Mouse (Mus musculus) thymus, postnatal 0 days (tissue): ENCODE data around the gene Esyt2. TPM values are rescaled to one million over a fixed set of nuclear protein-coding genes. Genes with fewer than 3 reads are reported as not detected.

Experiments used
- DNase-seq: peaks from one replicate; pipeline ENCODE4 v3.0.0-alpha.2; 2015; ENCODE audit warnings: low spot score
- polyA plus RNA-seq: library from polyadenylated mRNA; unstranded; fragments of >200 nt; fragmentation: Nextera tagmentation; extraction: Ambion mirVana; gene quantifications from 2 replicates; pipeline ENCODE4 v1.2.1, GENCODE M21; 2015

Gene Esyt2
- polyA plus RNA-seq, 1 experiment from 2014 or later: 23.6 TPM

DNA sequence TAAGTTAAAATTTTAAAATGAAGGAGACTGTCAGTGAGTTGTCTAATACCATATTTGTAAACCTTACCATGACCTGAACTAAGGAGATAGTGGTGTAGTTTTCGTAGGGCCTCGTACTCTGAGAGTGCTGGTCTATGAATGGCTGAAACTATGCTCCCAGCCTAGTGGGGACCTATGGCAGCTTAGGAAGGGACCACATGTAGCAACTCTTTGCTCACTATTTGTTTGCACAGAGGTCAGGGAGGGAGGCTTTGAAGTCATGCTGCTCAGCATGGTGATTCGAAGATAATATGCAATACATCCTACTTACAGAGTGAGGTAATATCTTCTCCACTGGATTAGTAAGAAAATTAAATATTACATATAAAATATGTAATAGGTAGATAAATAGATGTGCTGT, 73.7 kb downstream of the Esyt2 start:
- DNase-seq: no peak

DNA sequence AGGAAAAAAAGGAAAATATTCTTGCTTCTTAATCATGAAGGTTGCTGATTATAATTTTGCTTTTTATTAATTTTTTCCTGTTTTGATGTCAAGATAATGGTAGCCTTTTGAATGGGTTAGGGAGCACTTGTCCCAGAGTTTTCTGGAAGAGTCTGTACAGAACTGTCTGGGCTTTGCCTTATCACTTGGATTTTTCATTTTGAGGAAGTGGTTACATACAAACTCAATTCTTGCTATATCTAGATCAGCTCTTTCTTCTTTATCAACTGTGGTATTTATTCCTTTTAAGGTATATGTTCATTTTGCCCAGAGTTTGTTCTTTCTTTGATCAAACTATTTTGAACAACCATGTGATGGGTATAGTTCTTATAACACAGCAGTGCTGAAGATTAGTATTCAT, 81.1 kb downstream of the Esyt2 start:
- DNase-seq: no peak

DNA sequence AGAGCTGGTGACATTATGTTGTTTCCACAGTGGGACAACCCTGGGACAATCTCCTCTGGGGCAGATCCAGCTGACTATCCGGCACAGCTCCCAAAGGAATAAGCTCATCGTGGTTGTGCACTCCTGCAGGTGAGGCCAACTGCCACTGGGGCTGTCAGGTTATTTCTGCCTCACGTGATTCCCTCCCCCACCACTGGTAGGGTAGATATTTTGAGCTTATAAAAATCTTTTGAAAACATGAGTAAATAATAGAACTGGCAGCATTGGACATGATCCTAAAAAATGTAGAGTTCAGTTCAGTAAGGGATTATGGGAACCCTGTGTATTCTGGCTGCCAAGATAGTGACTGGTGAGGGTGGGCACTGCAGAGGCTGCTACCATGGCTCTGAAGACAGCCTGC, 85.9 kb downstream of the Esyt2 start:
- no peak for DNase-seq

DNA sequence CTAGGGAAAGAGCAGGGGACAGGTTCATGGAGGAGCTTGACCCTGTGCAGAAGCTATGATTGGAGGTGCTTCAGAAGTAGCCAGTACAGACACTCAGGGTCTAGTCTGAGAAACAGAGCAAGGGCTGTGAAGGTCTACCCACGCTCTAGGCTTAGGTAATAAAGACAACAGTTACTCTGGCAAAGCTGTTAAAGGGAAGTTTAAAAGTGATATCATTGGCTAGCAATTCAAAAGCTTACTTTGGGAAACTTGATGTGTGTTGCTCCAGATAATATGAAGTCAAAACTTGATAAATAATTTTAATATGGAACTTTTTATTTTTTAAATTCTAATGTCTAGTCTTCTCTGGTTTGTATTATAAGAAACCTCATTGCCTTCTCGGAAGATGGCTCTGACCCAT, 86.3 kb downstream of the Esyt2 start:
- no peak for DNase-seq

DNA sequence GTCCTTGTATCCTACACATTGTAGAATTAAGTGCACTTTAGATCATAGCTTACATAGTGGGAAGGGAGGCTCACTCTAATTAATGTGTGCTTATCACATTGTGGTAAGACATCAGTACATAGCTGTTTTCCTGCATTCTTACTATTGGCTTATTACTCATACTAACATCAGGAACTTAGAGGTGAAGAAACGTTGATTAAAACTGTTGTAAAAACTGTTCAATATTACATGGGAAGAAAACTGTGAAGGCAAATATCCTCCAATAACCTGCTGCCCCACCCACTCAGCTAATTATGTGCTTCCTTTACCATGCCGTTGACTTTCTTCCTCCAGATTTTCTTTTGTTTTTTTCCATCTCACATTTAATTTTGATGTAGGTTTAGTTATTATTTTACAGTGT, 87.9 kb downstream of the Esyt2 start:
- no peak for DNase-seq

DNA sequence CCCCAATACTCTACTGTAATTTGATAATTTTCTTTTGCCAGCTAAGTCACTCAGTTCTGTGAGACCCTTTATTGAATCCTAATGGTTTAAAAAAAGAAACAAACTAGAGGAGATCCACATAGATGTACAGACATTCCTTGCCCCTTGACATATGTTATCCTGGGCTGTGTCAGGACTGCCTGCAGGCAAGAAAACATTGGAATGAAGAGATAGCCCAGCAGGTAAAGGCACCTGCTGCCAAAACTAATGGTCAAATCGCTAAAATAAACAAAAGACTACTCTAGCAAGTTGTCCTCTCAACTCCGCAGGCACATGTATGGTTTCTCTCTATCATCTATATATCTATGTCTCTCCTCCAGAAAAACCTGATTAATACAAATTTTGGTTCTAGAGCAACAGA, 102.1 kb downstream of the Esyt2 start:
- DNase-seq: no peak

DNA sequence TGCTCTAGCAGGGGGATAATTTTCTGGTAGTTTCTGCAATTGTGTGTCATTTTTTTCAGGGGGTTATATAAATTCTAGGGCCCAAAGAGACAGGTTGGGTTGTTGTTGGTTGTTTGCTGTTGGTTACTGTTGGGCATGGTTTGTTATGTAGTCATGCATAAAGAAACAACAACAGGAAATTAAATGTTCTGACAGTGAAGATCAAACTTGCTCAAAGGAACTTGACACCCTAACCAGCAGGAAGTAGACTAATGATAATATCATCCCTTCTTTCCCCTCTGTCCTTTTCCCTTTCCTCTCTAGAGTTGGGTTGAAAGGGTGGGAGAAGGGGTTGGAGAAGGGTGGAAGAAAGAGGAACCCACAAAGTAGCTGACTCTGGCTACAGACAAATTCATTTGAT, 103.0 kb downstream of the Esyt2 start:
- no peak for DNase-seq

DNA sequence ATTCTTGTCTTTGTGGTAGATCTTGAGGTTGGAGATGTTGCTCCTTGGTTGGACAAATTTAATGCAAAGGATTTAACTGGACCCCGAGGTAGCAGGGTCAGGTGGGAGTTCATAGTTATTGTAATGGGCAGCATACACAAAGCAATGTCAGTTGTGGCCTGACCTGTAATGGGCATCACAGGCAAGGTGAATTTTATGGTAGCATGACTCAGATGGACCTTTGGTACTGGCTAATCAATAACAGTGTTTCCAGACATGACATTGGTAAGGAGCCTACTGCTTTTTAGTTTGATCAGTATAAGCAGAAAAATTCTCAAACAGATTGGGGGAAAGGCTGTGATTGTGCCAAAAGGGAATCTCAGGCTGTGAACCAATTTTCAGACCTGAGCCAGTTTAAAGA, 105.8 kb downstream of the Esyt2 start:
- DNase-seq: no peak

DNA sequence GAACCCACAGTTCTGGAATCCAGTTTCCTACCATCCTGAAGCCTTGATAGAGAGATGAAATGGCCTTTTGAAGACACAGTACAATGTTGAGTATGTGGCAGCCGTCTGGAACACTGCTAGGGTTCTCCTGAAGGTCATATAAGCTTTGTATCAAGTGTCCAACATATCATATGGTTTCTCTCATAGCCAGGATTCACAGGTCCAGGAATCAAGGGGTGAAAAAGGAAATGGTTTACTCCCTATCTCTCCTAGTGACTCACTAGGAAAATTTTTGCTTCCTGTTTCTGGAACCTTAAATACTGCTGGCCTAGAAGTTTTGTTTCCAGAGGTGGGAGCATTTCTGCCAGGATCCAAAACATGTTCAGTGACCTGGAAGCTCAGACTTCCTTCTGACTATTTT, 108.9 kb downstream of the Esyt2 start:
- no peak for DNase-seq

DNA sequence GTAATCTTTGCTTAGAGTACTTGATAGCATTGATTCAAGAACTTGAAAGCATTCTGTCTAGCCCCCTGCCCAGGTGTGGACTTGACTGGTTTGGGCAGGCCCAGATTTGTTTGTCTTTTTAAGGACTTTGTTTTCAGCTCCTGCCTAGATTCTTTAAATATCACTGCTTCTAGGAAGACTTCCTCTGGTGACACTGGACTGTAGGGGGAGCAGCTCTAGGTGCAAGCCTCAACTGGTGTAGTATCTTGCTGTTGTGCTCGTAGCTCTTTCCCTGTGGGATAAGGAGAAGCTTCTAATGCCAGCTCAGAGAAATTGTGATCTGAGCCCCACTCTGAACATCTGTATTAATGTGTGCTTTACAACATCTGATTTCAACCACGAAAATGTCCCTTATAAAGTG, 113.3 kb downstream of the Esyt2 start:
- no peak for DNase-seq

DNA sequence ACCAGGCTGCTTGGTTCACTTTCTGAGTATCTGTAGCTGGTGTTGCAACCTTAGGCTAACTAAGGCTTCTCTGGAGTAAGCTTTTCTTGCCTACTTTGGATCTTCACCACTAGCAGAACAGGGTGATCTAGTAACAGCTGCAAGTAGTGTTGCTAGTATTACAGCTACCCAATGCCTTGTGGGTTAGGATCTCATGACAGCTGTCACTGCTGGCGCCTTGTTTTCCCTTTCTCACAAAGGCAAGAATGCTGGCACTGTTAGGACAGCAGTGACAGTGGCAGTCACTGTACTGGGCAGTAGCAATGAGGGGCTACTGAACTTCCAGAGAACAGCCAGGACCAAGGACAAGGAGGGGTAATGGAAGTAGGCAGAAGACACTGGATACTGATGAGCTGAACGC, 114.3 kb downstream of the Esyt2 start:
- no peak for DNase-seq

DNA sequence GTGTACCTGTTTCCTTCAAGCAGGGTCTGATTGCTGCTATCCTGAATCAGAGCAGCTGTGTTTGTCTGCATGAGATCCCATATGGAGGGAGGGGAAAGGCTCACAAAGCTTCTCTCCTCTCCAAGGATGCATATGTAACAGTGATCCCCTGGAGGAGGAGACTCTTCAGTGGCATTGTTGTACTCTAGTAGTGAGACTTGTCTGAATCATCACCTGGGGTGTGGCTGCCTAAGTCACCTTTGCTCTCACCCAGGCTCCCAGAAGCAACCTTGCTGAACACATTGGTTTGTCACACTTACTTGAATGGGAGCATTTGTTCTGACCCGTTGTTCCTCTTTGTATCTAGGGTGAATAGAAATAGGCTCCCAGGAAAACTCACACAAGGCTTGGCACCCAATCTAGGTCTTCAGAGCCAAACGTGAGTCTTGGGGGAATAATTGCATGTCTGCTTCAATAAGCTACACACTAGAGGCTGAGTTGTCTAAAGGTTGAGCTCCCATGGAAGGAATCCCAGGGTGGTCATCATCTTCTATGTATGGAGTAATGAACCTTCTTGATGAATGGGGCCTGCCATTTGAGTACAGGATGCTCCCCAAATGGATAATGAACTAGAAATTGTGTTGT, 115.2 kb downstream of the Esyt2 start:
- DNase-seq: no peak

DNA sequence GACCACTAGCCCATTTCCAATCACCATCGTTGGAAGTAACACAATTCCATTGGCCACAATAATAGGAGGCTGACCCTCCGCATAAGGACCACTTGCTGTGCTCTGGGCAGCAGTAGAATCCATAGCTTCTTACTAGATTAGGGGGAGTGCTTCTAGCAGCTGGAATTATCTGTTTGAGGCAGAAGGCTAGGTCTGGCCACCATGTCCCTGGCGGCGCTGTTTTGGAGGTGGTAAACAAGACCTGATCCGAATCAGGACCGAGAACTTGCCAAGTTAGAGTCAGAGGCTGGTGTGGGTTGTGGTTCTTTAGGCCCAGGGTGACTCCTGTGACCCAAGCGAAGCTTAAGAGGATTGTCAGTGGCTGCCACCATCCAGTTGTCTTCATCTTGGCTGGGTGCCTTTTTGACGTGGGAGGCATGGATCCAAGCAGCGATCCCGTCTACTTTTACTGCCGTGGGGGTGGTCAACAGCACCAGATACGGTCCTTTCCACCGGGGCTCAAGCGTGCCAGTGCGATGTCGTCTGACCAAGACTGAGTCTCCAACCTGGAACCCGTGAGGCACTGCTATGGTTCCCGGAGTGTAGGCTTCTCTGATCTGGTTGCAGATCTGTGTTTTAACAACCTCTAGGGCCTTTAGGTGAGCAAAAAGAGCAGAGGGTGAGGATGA, 123.2 kb downstream of the Esyt2 start:
- DNase-seq: no peak

DNA sequence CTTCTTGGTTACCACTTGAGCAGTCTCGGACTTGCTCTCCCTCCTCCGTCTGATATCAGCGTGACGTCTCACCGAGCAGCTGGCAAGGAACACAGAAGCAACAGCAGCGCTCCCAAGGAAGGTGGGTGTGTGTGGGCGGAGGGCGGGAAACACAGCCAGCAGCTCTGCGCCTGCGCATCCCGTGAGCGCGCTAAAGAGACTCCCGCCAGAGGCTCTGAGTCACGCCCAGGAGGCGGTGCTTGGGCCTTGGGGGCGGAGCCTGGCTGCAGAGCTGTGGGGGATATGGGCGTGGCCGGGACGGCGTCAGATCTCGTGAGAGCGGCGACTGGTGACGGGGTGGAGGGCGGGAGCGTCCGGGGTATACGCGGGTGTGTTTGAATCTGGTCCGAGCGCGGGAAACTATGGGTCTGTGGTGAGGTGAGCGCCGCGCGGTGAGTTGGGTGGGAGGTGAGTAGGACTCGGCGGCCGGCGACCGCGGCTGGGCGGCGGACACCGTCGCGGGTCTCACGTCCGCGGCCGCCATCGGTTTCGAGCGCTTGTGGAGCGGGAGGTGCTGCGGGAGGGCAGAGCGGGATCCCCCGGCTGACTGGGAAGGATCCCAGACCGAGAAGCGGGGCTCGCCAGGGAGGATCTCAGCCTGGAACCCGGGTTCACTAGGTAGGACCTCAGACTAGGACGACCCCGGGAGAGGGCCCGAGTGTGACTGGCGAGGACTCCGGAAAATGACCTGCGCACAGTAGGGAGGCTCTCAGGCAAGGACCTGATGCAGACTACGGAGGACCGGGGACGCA, 124.2 kb downstream of the Esyt2 start, which contains the start of gene Ncapg2:
Gene Ncapg2, plus strand, starts transcription at position 358 of the 791 bp plus-strand sequence.
- DNase-seq: peak; percentile 100

DNA sequence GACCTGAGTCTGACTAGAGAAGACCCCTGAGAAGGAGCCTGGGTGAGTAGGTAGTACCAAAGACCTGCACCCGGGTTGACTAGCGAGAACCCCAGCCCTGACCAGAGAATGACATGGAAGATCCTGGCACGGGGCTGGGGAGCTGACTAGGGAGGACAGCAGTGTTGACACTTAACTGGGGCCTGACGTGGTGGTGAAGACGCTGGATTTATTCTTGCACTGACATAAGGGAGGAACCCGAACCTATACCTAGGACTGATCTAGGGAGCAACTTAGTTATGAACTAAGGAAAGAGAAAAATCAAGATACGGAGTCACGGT, 124.8 kb downstream of the Esyt2 start:
- DNase-seq: no peak

DNA sequence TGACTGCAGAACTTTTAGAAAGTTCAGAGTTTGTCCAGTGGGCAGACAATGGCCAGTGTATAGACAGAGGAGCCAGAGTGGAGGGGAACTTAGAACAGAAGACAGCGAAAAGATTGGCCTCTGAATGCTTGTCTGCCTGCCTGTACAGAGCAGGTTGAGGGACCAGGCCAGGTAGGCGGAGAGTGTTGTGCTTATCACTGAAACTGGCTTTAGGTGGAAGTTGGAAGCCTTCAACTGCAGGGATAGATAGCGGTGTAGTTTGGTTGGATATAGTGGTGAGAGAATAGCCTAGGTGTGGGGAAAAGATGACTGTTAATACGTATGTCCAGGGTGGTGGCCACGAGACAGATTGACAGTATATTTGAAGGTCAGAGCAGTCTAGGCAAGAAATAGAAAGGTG, 126.9 kb downstream of the Esyt2 start:
- no peak for DNase-seq

DNA sequence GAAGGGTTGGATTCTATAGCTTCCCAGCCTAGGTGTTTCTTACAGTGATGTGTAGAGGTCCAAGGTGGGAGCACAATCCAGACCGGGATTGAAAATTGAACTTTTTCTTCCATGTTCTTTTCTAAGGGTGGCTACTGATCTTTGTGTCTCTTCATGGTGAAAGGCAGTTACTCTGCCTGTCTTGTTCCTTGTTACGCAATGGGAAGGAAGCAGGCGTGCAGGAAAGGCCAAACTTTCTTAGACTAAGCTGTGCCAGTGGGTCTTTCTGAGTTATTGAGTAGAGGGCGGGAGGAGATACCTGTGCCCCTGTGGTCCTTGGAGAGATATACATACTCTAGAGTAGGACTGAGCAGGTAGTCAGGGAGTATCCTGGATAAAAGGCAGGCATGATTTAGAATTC, 133.9 kb downstream of the Esyt2 start:
- DNase-seq: no peak

DNA sequence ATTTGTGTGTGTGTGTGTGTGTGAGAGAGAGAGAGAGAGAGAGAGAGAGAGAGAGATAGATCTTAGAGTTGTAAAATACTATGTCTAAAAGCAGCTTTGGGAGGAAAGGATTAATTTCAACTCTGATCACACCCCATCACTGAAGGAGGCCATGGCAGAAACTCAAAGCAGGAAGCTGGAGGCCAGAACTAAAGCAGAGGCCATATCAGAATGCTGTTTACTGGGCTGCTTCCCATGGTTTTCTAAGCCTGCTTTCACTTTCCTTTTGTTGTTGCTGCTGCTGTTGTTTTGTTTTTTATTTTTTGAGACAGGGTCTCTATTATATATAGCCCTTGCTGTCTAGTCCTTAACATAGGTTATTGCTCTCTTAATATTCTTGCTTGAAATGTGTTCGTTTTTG, 135.5 kb downstream of the Esyt2 start:
- DNase-seq: no peak

DNA sequence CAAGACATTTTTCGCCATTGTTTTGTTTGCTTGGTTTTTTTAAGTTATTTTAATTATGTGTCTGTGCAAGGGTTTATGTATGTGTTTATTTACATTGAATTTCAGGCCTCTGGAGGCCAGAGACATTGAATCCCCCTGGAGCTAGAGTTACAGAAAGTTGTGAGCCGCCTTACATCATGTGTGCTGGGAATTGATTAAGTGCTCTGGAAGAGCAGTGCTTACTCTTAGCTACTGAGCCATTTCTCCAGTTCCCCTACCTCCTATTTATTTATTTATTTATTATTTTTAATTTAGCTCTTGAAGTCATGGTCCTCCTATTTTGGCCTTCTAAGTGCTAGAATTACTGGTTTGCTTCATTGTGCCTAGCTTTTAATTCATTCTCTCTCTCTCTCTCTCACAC, 140.7 kb downstream of the Esyt2 start:
- no peak for DNase-seq

DNA sequence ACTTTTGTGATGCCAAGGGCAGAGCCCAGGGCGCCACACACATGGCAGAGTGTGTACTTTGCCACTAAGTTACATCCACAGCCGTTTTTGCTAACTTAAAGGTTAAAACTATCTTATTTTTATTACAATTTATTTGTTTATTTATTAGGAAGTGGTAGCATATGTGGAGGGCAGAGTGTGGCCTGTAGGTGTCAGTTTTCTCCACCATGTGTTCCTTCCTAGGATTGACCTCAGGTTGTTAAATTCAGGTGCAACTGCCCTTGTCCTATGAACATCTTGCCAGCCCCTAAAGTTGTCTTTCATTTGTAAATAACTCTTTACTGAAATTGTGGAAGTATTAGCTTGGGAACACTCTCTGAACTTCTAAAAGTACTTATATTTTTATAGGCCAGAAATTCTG, 144.4 kb downstream of the Esyt2 start:
- DNase-seq: no peak

DNA sequence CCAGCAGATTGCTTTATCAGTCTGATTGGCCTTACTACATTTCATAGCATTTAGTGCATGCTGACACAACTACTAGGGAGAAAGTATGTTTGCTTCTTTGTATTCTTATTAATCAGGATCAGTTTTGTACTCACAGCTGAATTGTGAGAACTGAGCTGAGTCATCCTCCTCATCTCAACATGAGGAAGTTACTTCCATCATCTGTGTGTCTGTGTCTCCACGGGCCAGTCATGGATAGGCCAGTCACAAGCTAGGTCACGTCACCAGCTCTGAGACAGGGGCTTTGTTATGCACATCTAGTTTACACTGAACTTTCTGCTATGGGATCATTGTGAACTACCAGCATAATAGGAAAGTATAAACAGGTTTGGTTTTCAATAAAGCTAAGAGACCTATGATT, 152.7 kb downstream of the Esyt2 start:
- no peak for DNase-seq

DNA sequence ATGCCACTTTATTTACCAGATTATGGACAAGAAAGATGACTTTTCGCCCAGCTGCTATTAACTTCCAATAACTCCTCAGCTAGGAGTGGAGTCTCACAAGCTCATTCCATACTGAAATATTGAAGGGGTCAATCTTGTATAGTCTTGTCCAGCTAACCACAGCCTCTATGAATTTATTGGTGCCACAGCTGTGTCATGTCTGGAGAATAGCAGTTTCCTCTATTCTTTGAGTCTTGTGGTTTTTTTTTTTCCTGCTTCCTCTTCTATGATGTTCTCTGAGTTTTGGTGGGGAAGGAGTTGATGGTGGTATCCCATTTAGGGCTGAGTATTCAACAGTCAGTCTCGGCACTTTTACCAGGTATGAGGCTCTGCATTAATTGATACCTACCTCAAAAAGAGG, 154.2 kb downstream of the Esyt2 start:
- no peak for DNase-seq

DNA sequence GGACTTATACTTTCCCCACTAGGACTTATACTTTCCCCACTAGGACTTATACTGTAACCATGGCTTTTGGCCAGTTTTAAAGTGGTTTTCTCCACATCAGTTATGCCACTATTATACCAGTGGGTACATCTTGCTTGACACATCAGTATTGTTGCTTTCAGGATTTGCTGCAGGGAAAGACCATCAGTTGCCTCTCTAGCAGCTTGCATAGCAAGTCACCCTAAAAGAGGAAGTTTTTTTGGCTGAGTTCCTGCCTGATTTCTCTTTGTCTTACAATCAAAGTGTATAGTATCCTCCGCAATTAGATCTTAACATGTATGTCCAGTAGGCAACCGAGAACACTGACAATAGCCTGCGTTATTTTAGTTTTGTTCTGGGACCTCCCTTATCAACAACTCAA, 155.1 kb downstream of the Esyt2 start:
- no peak for DNase-seq
